Mouse (Mus musculus): ENCODE results near the gene Kcnt2. TPM values are rescaled to one million over a fixed set of nuclear protein-coding genes. Genes with fewer than 3 reads are reported as not detected.

Kcnt2 gene
- polyA plus RNA-seq, 1 experiment: not detected

DNA sequence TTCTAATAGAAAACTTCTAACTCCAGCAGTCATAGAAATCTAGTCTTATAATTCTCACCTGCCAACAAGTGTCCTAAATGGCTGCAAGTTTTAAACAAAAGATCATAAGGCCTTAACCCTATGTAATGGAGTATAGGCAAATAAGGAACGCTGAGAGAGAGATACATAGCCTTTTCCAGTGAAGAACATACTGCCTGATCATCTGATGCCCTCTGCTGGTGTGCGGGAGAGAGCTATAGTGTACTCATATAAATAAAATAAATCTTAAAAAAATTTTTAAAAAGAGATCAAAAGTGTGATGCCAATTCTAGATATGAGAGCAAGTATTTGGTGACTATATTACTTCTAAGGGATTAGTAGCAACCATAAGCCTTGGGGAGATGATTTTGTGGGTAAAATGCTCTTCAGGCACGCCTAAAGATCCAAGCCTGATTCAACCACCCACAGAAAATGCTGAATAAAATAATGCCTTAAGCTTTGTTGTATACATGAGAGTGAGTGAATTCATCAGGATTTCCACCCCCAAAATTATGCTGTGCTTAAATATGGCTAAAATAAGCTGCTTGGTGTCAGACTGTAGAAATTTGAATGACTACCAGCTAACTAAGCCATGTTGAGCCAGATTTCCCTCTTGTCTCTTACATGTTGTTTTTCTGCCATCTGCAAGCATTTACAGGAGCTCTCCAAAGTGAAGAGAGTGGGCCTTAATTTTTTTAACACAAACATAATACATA, 413.8 kb downstream of the Kcnt2 start:
- H3K4me1 ChIP-seq (ENCODE audit: control insufficient read depth, insufficient read depth, low read length): no peaks in the 10 kb centered on the region
- no peak for TF ChIP-seq POLR2A (IDR thresholded peaks at IDR 0.05; ENCODE audit: borderline replicate concordance, low read depth, low read length)
- no peak for TF ChIP-seq CTCF (IDR thresholded peaks at IDR 0.05; ENCODE audit: low read depth, low read length)
- no peak overlapping the region for H3K4me3 ChIP-seq (ENCODE audit: insufficient read depth, low read length)
- H3K27ac ChIP-seq (ENCODE audit: insufficient read depth, low read depth, low read length): no peak overlapping the region

DNA sequence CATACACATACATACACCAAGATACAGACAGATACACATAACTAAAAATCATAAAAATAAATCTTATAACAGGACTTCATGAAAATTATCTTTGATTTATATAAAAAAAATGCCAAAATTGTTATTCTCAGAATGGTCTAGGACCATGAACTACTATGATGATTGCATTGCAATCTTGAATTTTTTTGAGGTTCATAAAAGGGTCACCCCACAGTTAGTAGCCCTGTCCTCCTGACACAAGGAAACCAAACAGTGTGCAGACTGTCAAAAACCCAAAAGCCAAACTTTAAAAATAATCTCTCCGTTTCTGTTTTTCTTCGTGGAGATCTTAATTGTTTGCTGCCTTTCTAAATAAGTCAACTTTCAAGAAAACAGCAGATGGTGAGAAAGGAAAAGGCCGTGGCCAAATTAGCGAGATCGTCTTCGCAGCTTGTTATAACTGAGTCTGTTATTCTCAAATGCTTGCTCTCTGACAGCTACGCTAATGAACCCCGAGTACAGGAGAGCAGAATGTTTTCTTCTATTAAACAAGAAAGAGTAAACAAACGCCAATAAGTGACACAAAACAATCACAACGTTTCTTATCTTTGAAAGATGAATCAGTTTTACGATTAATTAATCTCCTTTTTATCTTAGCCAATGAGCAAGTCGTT, 414.9 kb downstream of the Kcnt2 start:
- Histone ChIP-seq H3K4me1 (ENCODE audit: control insufficient read depth, insufficient read depth, low read length) (no peaks in the 10 kb centered on the region), H3K27ac (ENCODE audit: insufficient read depth, low read depth, low read length) (no peak overlapping the region), H3K4me3 (ENCODE audit: insufficient read depth, low read length) (no peak overlapping the region)
- TF ChIP-seq CTCF (IDR thresholded peaks at IDR 0.05; ENCODE audit: low read depth, low read length) (no peak), POLR2A (IDR thresholded peaks at IDR 0.05; ENCODE audit: borderline replicate concordance, low read depth, low read length) (no peak)

GRCm38 (mm10) chr1:140661404-140661787, 415.4 kb downstream of the Kcnt2 start:
- H3K4me3 ChIP-seq (ENCODE audit: insufficient read depth, low read length): no peak overlapping the region

More at GRCm38 (mm10) chr1:140661404-140661787, 415.4 kb downstream of the Kcnt2 start:
- TF ChIP-seq POLR2A (IDR thresholded peaks at IDR 0.05; ENCODE audit: borderline replicate concordance, low read depth, low read length): no peak
- TF ChIP-seq CTCF (IDR thresholded peaks at IDR 0.05; ENCODE audit: low read depth, low read length): no peak
- H3K27ac ChIP-seq (ENCODE audit: insufficient read depth, low read depth, low read length): no peak overlapping the region
- no peaks in the 10 kb centered on the region for H3K4me1 ChIP-seq (ENCODE audit: control insufficient read depth, insufficient read depth, low read length)

Other genes with a start within 250 kb of the Kcnt2 start
- gene Cfh, start 62.4 kb upstream of the Kcnt2 start, polyA plus RNA-seq (2012; ENCODE audit: insufficient read depth, insufficient read length, missing spikeins): 46.5 and 49.6 TPM in 2 replicates

Data from bone marrow macrophage, adult 2 months (primary cell).